Mouse (Mus musculus): ENCODE results near the gene Slbp. TPM values are rescaled to one million over a fixed set of nuclear protein-coding genes. Genes with fewer than 3 reads are reported as not detected.

Gene Slbp
- polyA plus RNA-seq, 1 experiment from 2014 or later = 311 TPM

DNA sequence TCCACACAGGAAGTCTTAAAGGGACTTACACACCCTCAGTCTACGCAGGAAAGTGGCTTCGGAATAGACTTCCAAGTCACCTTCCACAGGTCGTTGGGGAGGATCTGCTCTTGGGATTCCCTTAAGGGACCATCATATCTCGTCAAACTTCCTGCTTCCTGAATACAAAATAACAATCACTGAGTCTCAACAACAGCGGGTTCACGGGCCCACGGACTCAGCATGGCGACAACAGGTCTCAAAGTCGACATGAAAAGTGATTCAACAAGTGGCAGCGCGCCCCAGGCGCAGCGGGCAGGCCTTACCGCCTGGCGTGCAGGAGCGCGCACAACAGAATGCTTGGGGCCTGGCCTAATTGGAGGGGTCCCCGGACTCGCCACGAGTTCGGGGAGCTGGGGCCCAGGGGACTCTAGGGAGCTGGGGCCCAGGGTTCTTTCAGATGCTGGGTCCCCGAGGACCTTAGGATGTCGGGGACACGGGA, 23.5 kb downstream of the Slbp start:
- H3K9me3 ChIP-seq = no peaks in the 10 kb centered on the region
- H3K9ac ChIP-seq (replicated peaks) = peak overlapping the region; percentile 84
- H3K4me3 ChIP-seq (replicated peaks) = peak overlapping the region; percentile 87
- H3K4me2 ChIP-seq = peak overlapping the region; percentile 76
- peaks cover 22% of the 10 kb centered on the region for H3K4me1 ChIP-seq (replicated peaks)
- under 1% methylated on average over 24 of the region's 24 CpGs for WGBS
- H3K27me3 ChIP-seq = no peaks in the 10 kb centered on the region
- H3K27ac ChIP-seq = peak overlapping the region; percentile 90
- H3K36me3 ChIP-seq = peaks cover 7% of the 10 kb centered on the region; the same call in 1 of the 2 replicates
- no peak for ATAC-seq (ENCODE audit: insufficient number of reproducible peaks, insufficient read depth, low FRiP score, low TSS enrichment, low read depth)

DNA sequence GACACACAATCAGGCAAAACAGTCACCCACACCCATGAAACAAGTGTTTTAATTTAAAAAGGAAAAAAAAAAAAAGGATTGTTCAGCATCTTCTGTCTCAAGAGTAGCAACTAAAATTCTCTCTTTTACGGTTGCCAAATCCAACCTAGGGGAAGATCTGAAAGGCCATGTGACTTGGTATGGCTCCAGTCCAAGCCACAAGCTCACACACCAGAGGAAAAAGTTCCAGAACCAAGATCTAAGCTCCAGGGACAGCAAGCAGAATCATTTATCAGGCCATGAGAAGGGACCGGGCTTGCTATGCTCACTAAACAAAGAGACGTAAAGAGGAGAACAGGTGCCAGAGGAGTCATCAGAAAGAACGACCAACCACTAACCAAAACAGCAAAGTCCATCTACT, 24.4 kb downstream of the Slbp start:
- Histone ChIP-seq H3K36me3 (peaks cover 12% of the 10 kb centered on the region; the same call in 1 of the 2 replicates), H3K4me3 (replicated peaks) (peak overlapping the region; percentile 87), H3K27ac (no peak overlapping the region), H3K27me3 (no peaks in the 10 kb centered on the region), H3K9ac (replicated peaks) (peak overlapping the region; percentile 40; the same call in 1 of the 2 replicates), H3K4me1 (replicated peaks) (peaks cover 22% of the 10 kb centered on the region), H3K9me3 (no peaks in the 10 kb centered on the region), H3K4me2 (peak overlapping the region; percentile 76)
- ATAC-seq (ENCODE audit: insufficient number of reproducible peaks, insufficient read depth, low FRiP score, low TSS enrichment, low read depth) = no peak
- 52% methylated on average over 4 of the region's 4 CpGs for WGBS

DNA sequence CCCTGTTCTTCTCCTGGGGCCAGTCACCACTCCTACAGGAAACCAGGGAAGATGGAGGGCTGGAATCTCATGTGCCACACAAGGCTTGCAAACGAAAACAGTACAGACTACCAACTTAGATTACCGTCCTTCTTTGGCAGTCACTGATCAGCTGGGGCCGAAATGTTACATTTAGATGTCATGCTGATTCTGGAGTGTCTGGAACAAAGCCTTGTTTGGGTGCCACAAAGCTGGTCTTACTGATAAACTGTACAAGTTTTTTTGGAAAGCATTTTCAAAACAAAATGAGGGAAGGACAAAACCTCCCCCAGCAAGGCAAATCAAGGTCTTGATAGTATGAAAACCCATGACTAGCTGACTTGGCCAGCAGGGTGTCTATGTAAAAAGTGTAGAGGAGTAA, 28.6 kb downstream of the Slbp start:
- no peak for ATAC-seq (ENCODE audit: insufficient number of reproducible peaks, insufficient read depth, low FRiP score, low TSS enrichment, low read depth)
- no peak overlapping the region for H3K4me2 ChIP-seq
- no peaks in the 10 kb centered on the region for H3K27me3 ChIP-seq

DNA sequence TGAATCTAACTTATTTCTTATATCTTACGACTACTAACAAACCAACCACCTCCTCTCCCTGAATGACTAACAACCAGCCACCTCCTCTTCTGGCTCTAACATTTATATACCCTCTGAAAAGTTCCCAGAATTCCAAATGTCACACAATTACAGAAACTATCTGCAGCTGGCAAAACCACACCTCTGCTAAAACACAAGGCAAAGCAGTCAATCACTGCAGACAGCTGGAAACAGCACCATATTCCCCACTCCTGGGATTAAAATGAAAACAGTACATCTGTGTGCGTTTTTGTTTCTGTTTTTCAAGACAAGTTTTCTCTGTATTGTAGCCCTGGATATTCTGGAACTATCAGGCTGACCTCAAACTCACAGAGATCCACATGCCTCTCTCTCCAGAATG, 29.7 kb downstream of the Slbp start:
- no peaks in the 10 kb centered on the region for H3K9me3 ChIP-seq
- H3K4me2 ChIP-seq = no peak overlapping the region
- WGBS = 94% methylated on average over 2 of the region's 2 CpGs
- ATAC-seq (ENCODE audit: insufficient number of reproducible peaks, insufficient read depth, low FRiP score, low TSS enrichment, low read depth) = no peak
- H3K9ac ChIP-seq (replicated peaks) = no peak overlapping the region
- H3K36me3 ChIP-seq = peaks cover 15% of the 10 kb centered on the region; the same call in 1 of the 2 replicates
- no peak overlapping the region for H3K4me3 ChIP-seq (replicated peaks)
- no peak overlapping the region for H3K27ac ChIP-seq
- H3K27me3 ChIP-seq = no peaks in the 10 kb centered on the region
- peaks cover 4% of the 10 kb centered on the region for H3K4me1 ChIP-seq (replicated peaks)

More for the DNA sequence above, 28.6 kb downstream of the Slbp start:
- 87% methylated on average over 3 of the region's 3 CpGs for WGBS
- Histone ChIP-seq H3K36me3 (peaks cover 15% of the 10 kb centered on the region; the same call in 1 of the 2 replicates), H3K4me1 (replicated peaks) (peaks cover 11% of the 10 kb centered on the region), H3K9me3 (no peaks in the 10 kb centered on the region), H3K9ac (replicated peaks) (no peak overlapping the region), H3K27ac (no peak overlapping the region), H3K4me3 (replicated peaks) (no peak overlapping the region)

GRCm38 (mm10) chr5:33614391-33614790, 38.0 kb downstream of the Slbp start:
- WGBS = 95% methylated on average over 6 of the region's 6 CpGs
- H3K36me3 ChIP-seq = peaks cover 50% of the 10 kb centered on the region

GRCm38 (mm10) chr5:33611795-33612194, 40.6 kb downstream of the Slbp start:
- Histone ChIP-seq H3K27ac (no peak overlapping the region), H3K36me3 (peaks cover 76% of the 10 kb centered on the region), H3K4me3 (replicated peaks) (no peak overlapping the region), H3K4me2 (no peak overlapping the region), H3K4me1 (replicated peaks) (no peaks in the 10 kb centered on the region), H3K9me3 (no peaks in the 10 kb centered on the region), H3K27me3 (no peaks in the 10 kb centered on the region), H3K9ac (replicated peaks) (no peak overlapping the region)
- WGBS = 85% methylated on average over 1 of the region's 1 CpGs
- ATAC-seq (ENCODE audit: insufficient number of reproducible peaks, insufficient read depth, low FRiP score, low TSS enrichment, low read depth) = no peak

More at GRCm38 (mm10) chr5:33614391-33614790, 38.0 kb downstream of the Slbp start:
- Histone ChIP-seq H3K4me1 (replicated peaks) (no peaks in the 10 kb centered on the region), H3K27me3 (no peaks in the 10 kb centered on the region), H3K27ac (no peak overlapping the region), H3K4me2 (no peak overlapping the region), H3K4me3 (replicated peaks) (no peak overlapping the region), H3K9ac (replicated peaks) (no peak overlapping the region), H3K9me3 (no peaks in the 10 kb centered on the region)
- no peak; the same call in 1 of the 2 replicates for ATAC-seq (ENCODE audit: insufficient number of reproducible peaks, insufficient read depth, low FRiP score, low TSS enrichment, low read depth)

GRCm38 (mm10) chr5:33609226-33609625, 43.1 kb downstream of the Slbp start:
- Histone ChIP-seq H3K36me3 (peaks cover 87% of the 10 kb centered on the region), H3K9me3 (no peaks in the 10 kb centered on the region), H3K4me3 (replicated peaks) (no peak overlapping the region), H3K27me3 (no peaks in the 10 kb centered on the region), H3K4me1 (replicated peaks) (no peaks in the 10 kb centered on the region), H3K27ac (no peak overlapping the region), H3K4me2 (no peak overlapping the region), H3K9ac (replicated peaks) (no peak overlapping the region)
- WGBS = 97% methylated on average over 1 of the region's 1 CpGs
- no peak for ATAC-seq (ENCODE audit: insufficient number of reproducible peaks, insufficient read depth, low FRiP score, low TSS enrichment, low read depth)

DNA sequence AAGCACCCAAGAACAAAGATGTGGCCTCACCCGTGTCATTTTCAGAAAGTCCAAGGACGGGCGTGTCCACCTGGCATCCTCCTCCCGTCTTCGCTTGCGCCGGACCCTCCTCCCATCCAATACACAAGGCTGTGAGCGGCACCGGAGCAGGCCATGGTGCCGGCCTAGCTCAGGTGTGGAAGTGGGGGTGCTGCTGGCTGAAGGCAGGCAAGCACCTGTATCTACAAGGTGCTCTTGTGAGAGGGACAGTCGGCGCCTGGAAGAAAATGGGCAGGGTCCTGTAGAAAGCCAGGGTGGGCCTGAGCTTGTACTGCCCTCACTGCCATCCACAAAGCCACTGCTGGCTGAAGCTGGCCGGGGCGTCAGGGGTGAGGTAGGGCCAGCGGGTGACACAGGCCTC, 44.9 kb downstream of the Slbp start:
- ATAC-seq (ENCODE audit: insufficient number of reproducible peaks, insufficient read depth, low FRiP score, low TSS enrichment, low read depth) = no peak
- WGBS = 95% methylated on average over 15 of the region's 15 CpGs
- H3K27ac ChIP-seq = no peak overlapping the region

GRCm38 (mm10) chr5:33606631-33607030, 45.7 kb downstream of the Slbp start:
- Histone ChIP-seq H3K36me3 (peaks cover 88% of the 10 kb centered on the region), H3K4me1 (replicated peaks) (no peaks in the 10 kb centered on the region), H3K27me3 (no peaks in the 10 kb centered on the region), H3K9ac (replicated peaks) (no peak overlapping the region), H3K27ac (no peak overlapping the region), H3K9me3 (no peaks in the 10 kb centered on the region), H3K4me2 (no peak overlapping the region), H3K4me3 (replicated peaks) (no peak overlapping the region)
- ATAC-seq (ENCODE audit: insufficient number of reproducible peaks, insufficient read depth, low FRiP score, low TSS enrichment, low read depth) = no peak
- 83% methylated on average over 7 of the region's 7 CpGs for WGBS

More for the DNA sequence above, 44.9 kb downstream of the Slbp start:
- Histone ChIP-seq H3K4me2 (no peak overlapping the region), H3K9me3 (no peaks in the 10 kb centered on the region), H3K36me3 (peaks cover 89% of the 10 kb centered on the region), H3K27me3 (no peaks in the 10 kb centered on the region), H3K9ac (replicated peaks) (no peak overlapping the region), H3K4me1 (replicated peaks) (no peaks in the 10 kb centered on the region), H3K4me3 (replicated peaks) (no peak overlapping the region)

DNA sequence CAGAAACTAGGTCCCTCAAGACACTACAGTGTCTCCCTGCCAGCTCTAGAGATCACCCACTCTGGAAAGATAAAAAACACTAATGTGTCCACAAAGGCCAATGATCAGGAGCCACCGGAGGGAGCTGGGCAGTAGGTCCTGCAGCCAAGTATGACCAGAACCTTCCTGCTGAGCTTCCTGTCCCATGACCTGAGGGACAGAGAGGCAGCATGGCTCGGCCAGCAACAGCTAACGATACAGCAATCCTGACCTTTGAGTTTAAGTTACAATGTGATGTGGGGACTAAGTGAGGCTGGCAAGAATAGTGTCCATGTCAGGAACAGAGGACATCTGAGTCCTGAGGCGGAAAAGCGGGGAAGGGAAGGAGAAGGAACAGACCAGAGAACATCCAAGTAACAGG, 47.1 kb downstream of the Slbp start:
- 79% methylated on average over 5 of the region's 5 CpGs for WGBS
- Histone ChIP-seq H3K4me1 (replicated peaks) (no peaks in the 10 kb centered on the region), H3K27me3 (no peaks in the 10 kb centered on the region), H3K4me2 (no peak overlapping the region), H3K4me3 (replicated peaks) (no peak overlapping the region), H3K36me3 (peaks cover 93% of the 10 kb centered on the region), H3K27ac (no peak overlapping the region), H3K9me3 (no peaks in the 10 kb centered on the region), H3K9ac (replicated peaks) (no peak overlapping the region)
- ATAC-seq (ENCODE audit: insufficient number of reproducible peaks, insufficient read depth, low FRiP score, low TSS enrichment, low read depth) = no peak

DNA sequence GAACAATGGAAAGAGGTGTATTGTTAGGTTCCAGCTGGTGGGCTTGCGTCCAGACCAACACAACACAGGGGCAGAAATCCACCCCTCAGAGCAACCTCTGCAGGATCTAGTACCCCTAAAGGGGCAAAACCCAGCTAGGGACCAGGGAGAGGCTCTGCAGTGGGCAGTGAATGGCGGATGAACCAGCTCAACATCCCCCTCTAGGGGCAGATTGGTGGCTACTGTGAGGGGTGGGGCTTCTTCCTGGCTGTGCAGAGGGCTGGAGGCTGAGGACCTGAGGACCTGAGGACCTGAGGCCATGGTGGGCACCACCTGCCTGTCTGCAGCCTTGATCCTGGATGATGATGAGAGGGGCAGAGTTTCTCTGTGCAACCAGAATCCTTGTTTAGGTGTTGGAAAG, 58.8 kb downstream of the Slbp start:
- no peak overlapping the region for H3K4me3 ChIP-seq (replicated peaks)
- H3K4me1 ChIP-seq (replicated peaks) = no peaks in the 10 kb centered on the region
- no peaks in the 10 kb centered on the region for H3K27me3 ChIP-seq
- no peak overlapping the region for H3K27ac ChIP-seq
- ATAC-seq (ENCODE audit: insufficient number of reproducible peaks, insufficient read depth, low FRiP score, low TSS enrichment, low read depth) = no peak
- H3K9ac ChIP-seq (replicated peaks) = no peak overlapping the region
- H3K9me3 ChIP-seq = no peaks in the 10 kb centered on the region
- H3K4me2 ChIP-seq = no peak overlapping the region
- peaks cover 10% of the 10 kb centered on the region; the same call in 1 of the 2 replicates for H3K36me3 ChIP-seq
- WGBS = 40% methylated on average over 2 of the region's 2 CpGs

- Histone ChIP-seq H3K36me3 (no peaks in the 10 kb centered on the region), H3K27ac (no peak overlapping the region), H3K27me3 (peaks cover 8% of the 10 kb centered on the region), H3K9me3 (no peaks in the 10 kb centered on the region), H3K9ac (replicated peaks) (no peak overlapping the region), H3K4me3 (replicated peaks) (no peak overlapping the region), H3K4me2 (no peak overlapping the region), H3K4me1 (replicated peaks) (no peaks in the 10 kb centered on the region)
- 60% methylated on average over 5 of the region's 5 CpGs for WGBS
- ATAC-seq (ENCODE audit: insufficient number of reproducible peaks, insufficient read depth, low FRiP score, low TSS enrichment, low read depth) = no peak
Observed at GRCm38 (mm10) chr5:33589221-33589888, 63.0 kb downstream of the Slbp start.
